Mouse (Mus musculus) thymus, adult 2 months (tissue): ENCODE measurements around the gene Rorb.

Experiments used
- CTCF ChIP-seq: fragments of 200-500 bp; IDR thresholded peaks from 2 replicates; pipeline ENCODE4 v1.5.1; 2012; ENCODE audit warnings: mild to moderate bottlenecking, control low read depth, low read length, moderate library complexity, borderline replicate concordance; ENCODE audit not compliant: control insufficient read depth, poor library complexity, insufficient read depth; ENCODE audit errors: extremely low read depth
- POLR2A ChIP-seq: fragments of 200-500 bp; IDR thresholded peaks from 2 replicates; pipeline ENCODE4 v1.6.1; 2012; ENCODE audit warnings: mild to moderate bottlenecking, low read length, control low read depth, moderate library complexity; ENCODE audit not compliant: control insufficient read depth, poor library complexity, insufficient read depth; ENCODE audit errors: extremely low read depth

GRCm38 (mm10) chr19:19097149-19097548 lies 13.8 kb downstream of the Rorb start:
- TF ChIP-seq POLR2A: no peak
- no peak for TF ChIP-seq CTCF
